Mouse (Mus musculus) liver, embryonic 16.5 days (tissue): ENCODE data around the gene H2-DMb1. TPM values are rescaled to one million over a fixed set of nuclear protein-coding genes. Genes with fewer than 3 reads are reported as not detected.

Experiments used
- ATAC-seq: fragments of 200-750 bp; cut with Nextera tagmentation; 2 replicates; pipeline ENCODE4 v1.8.0; 2017; ENCODE audit warnings: low read depth, mild to moderate bottlenecking, moderate number of reproducible peaks, moderate library complexity
- H3K27ac ChIP-seq: fragments of 300-500 bp; sonication (generic); 2 replicates; pipeline ENCODE4 v1.5.1; 2014; ENCODE audit warnings: mild to moderate bottlenecking, low read length
- H3K27me3 ChIP-seq: fragments of 300-500 bp; sonication (generic); 2 replicates; pipeline ENCODE4 v1.6.1; 2014; ENCODE audit warnings: low read depth, low read length, mixed read lengths; ENCODE audit not compliant: control insufficient read depth, insufficient read depth
- H3K36me3 ChIP-seq: fragments of 300-500 bp; sonication (generic); 2 replicates; pipeline ENCODE4 v1.6.1; 2014; ENCODE audit warnings: mild to moderate bottlenecking; ENCODE audit not compliant: control insufficient read depth, insufficient read depth
- H3K4me1 ChIP-seq: fragments of 300-500 bp; sonication (generic); 2 replicates; pipeline ENCODE4 v1.6.1; 2014; ENCODE audit warnings: low read depth, low read length, mixed read lengths; ENCODE audit not compliant: control insufficient read depth
- H3K4me2 ChIP-seq: fragments of 300-500 bp; sonication (generic); 2 replicates; pipeline ENCODE4 v1.6.1; 2014; ENCODE audit warnings: low read depth, low read length, mixed read lengths
- H3K4me3 ChIP-seq: fragments of 300-500 bp; sonication (generic); 2 replicates; pipeline ENCODE4 v1.5.1; 2014; ENCODE audit warnings: low read depth, mild to moderate bottlenecking, low read length
- H3K9ac ChIP-seq: fragments of 300-500 bp; sonication (generic); 2 replicates; pipeline ENCODE4 v1.6.1; 2014; ENCODE audit warnings: low read depth, low read length
- H3K9me3 ChIP-seq: fragments of 300-500 bp; sonication (generic); replicated peaks from 2 replicates; pipeline ENCODE4 v1.6.1; 2016; ENCODE audit warnings: low read length; ENCODE audit not compliant: control insufficient read depth
- WGBS: fragments of 180-500 bp; shearing (Covaris S2); extraction: QIAGEN DNeasy Blood & Tissue Kit; methylation state at CpG from one replicate; pipeline ENCODE4 v1.1.7; 2014; ENCODE audit not compliant: insufficient replicate concordance; 5-methylcytosine and 5-hydroxymethylcytosine counted together
- polyA plus RNA-seq: library from polyadenylated mRNA; unstranded; fragments of >200 nt; fragmentation: Nextera tagmentation; extraction: Ambion mirVana; gene quantifications from 2 replicates; pipeline ENCODE4 v1.2.1, GENCODE M21; 2015

Gene H2-DMb1
- polyA plus RNA-seq, 1 experiment from 2014 or later: 1.5 TPM

GRCm38 (mm10) chr17:34121172-34121878, 31.5 kb upstream of the H2-DMb1 start:
- peak overlapping the region; percentile 99 for H3K4me3 ChIP-seq
- WGBS: under 1% methylated on average over 34 of the region's 35 CpGs
- no peaks in the 10 kb centered on the region for H3K27me3 ChIP-seq
- H3K4me2 ChIP-seq: peak overlapping the region; percentile 100
- peaks cover 43% of the 10 kb centered on the region for H3K4me1 ChIP-seq
- no peak for ATAC-seq
- H3K9ac ChIP-seq: peak overlapping the region; percentile 97
- H3K9me3 ChIP-seq: no peaks in the 10 kb centered on the region
- H3K27ac ChIP-seq: peak overlapping the region; percentile 100
- peaks cover 20% of the 10 kb centered on the region for H3K36me3 ChIP-seq

- H3K9ac ChIP-seq: peak overlapping the region; percentile 97
- H3K9me3 ChIP-seq: no peaks in the 10 kb centered on the region
- H3K4me1 ChIP-seq: peaks cover 43% of the 10 kb centered on the region
- H3K4me2 ChIP-seq: peak overlapping the region; percentile 100
- peak overlapping the region; percentile 99 for H3K4me3 ChIP-seq
- under 1% methylated on average over 6 of the region's 10 CpGs for WGBS
- no peak for ATAC-seq
- peaks cover 15% of the 10 kb centered on the region for H3K36me3 ChIP-seq
- peak overlapping the region; percentile 100 for H3K27ac ChIP-seq
- no peaks in the 10 kb centered on the region for H3K27me3 ChIP-seq
These were observed 31.0 kb upstream of the H2-DMb1 start for GRCm38 (mm10) chr17:34121879-34122187.

GRCm38 (mm10) chr17:34122188-34122984, 30.5 kb upstream of the H2-DMb1 start, which contains the start of gene Brd2:
Gene Brd2, minus strand, starts transcription at chr17:34122634.
- H3K4me2 ChIP-seq: peak within 1 kb of the TSS; percentile 100
- under 1% methylated on average over 74 of the region's 75 CpGs for WGBS
- no peaks in the 10 kb centered on the region for H3K9me3 ChIP-seq
- peaks cover 11% of the 10 kb centered on the region for H3K36me3 ChIP-seq
- peaks cover 43% of the 10 kb centered on the region for H3K4me1 ChIP-seq
- peak within 1 kb of the TSS; percentile 100 for H3K27ac ChIP-seq
- peak within 1 kb of the TSS; percentile 97 for H3K9ac ChIP-seq
- ATAC-seq: peak; percentile 56
- peak within 1 kb of the TSS; percentile 99 for H3K4me3 ChIP-seq
- H3K27me3 ChIP-seq: no peaks in the 10 kb centered on the region

GRCm38 (mm10) chr17:34123111-34123510, 29.8 kb upstream of the H2-DMb1 start:
- WGBS: under 1% methylated on average over 7 of the region's 7 CpGs
- Histone ChIP-seq H3K9ac (peak overlapping the region; percentile 97), H3K9me3 (no peaks in the 10 kb centered on the region), H3K27me3 (no peaks in the 10 kb centered on the region), H3K27ac (peak overlapping the region; percentile 100), H3K4me3 (peak overlapping the region; percentile 99), H3K36me3 (peaks cover 9% of the 10 kb centered on the region), H3K4me2 (peak overlapping the region; percentile 100), H3K4me1 (peaks cover 49% of the 10 kb centered on the region)
- ATAC-seq: no peak

- WGBS: 25% methylated on average over 2 of the region's 2 CpGs
- peaks cover 51% of the 10 kb centered on the region for H3K4me1 ChIP-seq
- ATAC-seq: no peak
These were observed 29.4 kb upstream of the H2-DMb1 start for GRCm38 (mm10) chr17:34123518-34123917.

GRCm38 (mm10) chr17:34124649-34125048, 28.2 kb upstream of the H2-DMb1 start:
- H3K4me3 ChIP-seq: no peak overlapping the region
- ATAC-seq: no peak
- peaks cover 53% of the 10 kb centered on the region for H3K4me1 ChIP-seq
- no peak overlapping the region for H3K9ac ChIP-seq
- peaks cover 12% of the 10 kb centered on the region for H3K27me3 ChIP-seq
- peak overlapping the region; percentile 39 for H3K27ac ChIP-seq
- H3K9me3 ChIP-seq: no peaks in the 10 kb centered on the region
- WGBS: 27% methylated on average over 6 of the region's 6 CpGs
- no peaks in the 10 kb centered on the region for H3K36me3 ChIP-seq
- peak overlapping the region; percentile 11; the same call in 1 of the 2 replicates for H3K4me2 ChIP-seq

More at GRCm38 (mm10) chr17:34123518-34123917, 29.4 kb upstream of the H2-DMb1 start:
- no peaks in the 10 kb centered on the region for H3K9me3 ChIP-seq
- H3K27me3 ChIP-seq: peaks cover 2% of the 10 kb centered on the region
- peak overlapping the region; percentile 99 for H3K4me3 ChIP-seq
- H3K27ac ChIP-seq: peak overlapping the region; percentile 100
- H3K36me3 ChIP-seq: peaks cover 5% of the 10 kb centered on the region
- peak overlapping the region; percentile 97 for H3K9ac ChIP-seq
- peak overlapping the region; percentile 100 for H3K4me2 ChIP-seq

GRCm38 (mm10) chr17:34126826-34127420, 25.9 kb upstream of the H2-DMb1 start:
- Histone ChIP-seq H3K9me3 (no peaks in the 10 kb centered on the region), H3K36me3 (no peaks in the 10 kb centered on the region), H3K27ac (peak overlapping the region; percentile 12; the same call in 1 of the 2 replicates), H3K4me1 (peaks cover 43% of the 10 kb centered on the region), H3K27me3 (peaks cover 12% of the 10 kb centered on the region), H3K4me2 (no peak overlapping the region), H3K9ac (no peak overlapping the region), H3K4me3 (no peak overlapping the region)
- 65% methylated on average over 9 of the region's 9 CpGs for WGBS
- no peak for ATAC-seq

- Histone ChIP-seq H3K27ac (no peak overlapping the region; the same call in 1 of the 2 replicates), H3K4me3 (no peak overlapping the region), H3K4me2 (no peak overlapping the region), H3K9ac (no peak overlapping the region), H3K27me3 (peaks cover 12% of the 10 kb centered on the region), H3K9me3 (no peaks in the 10 kb centered on the region), H3K4me1 (peaks cover 42% of the 10 kb centered on the region), H3K36me3 (no peaks in the 10 kb centered on the region)
- peak; percentile 26; the same call in 1 of the 2 replicates for ATAC-seq
- 10% methylated on average over 6 of the region's 6 CpGs for WGBS
These were observed 25.4 kb upstream of the H2-DMb1 start for GRCm38 (mm10) chr17:34127475-34127874.
